Mouse (Mus musculus): ENCODE measurements around the gene Ccn2. TPM values are rescaled to one million over a fixed set of nuclear protein-coding genes. Genes with fewer than 3 reads are reported as not detected.

Ccn2 gene
- polyA plus RNA-seq, 1 experiment: 8.6 TPM

GRCm38 (mm10) chr10:24589238-24589637 lies 6.0 kb upstream of the Ccn2 start:
- Histone ChIP-seq H3K4me1 (ENCODE audit: control insufficient read depth, insufficient read depth, low read length) (peaks cover 11% of the 10 kb centered on the region), H3K4me3 (ENCODE audit: insufficient read depth, low read length) (no peak overlapping the region), H3K27ac (ENCODE audit: insufficient read depth, low read depth, low read length) (no peak overlapping the region)
- TF ChIP-seq CTCF (IDR thresholded peaks at IDR 0.05; ENCODE audit: low read depth, low read length) (no peak), POLR2A (IDR thresholded peaks at IDR 0.05; ENCODE audit: borderline replicate concordance, low read depth, low read length) (no peak)

- TF ChIP-seq POLR2A (IDR thresholded peaks at IDR 0.05; ENCODE audit: borderline replicate concordance, low read depth, low read length) (no peak), CTCF (IDR thresholded peaks at IDR 0.05; ENCODE audit: low read depth, low read length) (no peak)
- Histone ChIP-seq H3K27ac (ENCODE audit: insufficient read depth, low read depth, low read length) (no peak overlapping the region), H3K4me1 (ENCODE audit: control insufficient read depth, insufficient read depth, low read length) (peaks cover 11% of the 10 kb centered on the region), H3K4me3 (ENCODE audit: insufficient read depth, low read length) (no peak overlapping the region)
Observed at GRCm38 (mm10) chr10:24590546-24590945, 4.7 kb upstream of the Ccn2 start.

DNA sequence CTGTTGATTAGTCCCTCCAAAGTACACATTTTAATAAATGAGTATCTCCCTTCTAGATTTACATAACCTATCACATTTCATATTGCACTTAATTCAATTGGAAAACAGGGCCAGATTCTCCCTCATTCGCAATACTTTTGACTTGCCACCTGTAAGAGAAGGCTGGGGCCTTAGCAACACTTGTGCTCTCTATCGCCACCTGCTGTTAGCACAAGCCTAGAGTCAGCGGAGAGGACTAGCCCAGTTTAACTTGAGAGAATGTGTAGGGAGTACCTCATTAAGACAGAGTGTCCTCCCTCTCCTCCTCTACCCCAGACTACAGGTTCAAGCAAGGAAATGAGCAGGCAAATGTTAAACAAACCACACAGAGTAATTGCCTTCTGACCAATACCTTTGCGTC lies 4.1 kb upstream of the Ccn2 start:
- Histone ChIP-seq H3K4me3 (ENCODE audit: insufficient read depth, low read length) (no peak overlapping the region), H3K4me1 (ENCODE audit: control insufficient read depth, insufficient read depth, low read length) (peaks cover 11% of the 10 kb centered on the region), H3K27ac (ENCODE audit: insufficient read depth, low read depth, low read length) (no peak overlapping the region)
- no peak for TF ChIP-seq POLR2A (IDR thresholded peaks at IDR 0.05; ENCODE audit: borderline replicate concordance, low read depth, low read length)
- peak; percentile 51; the same call in 1 of the 2 replicates for TF ChIP-seq CTCF (IDR thresholded peaks at IDR 0.05; ENCODE audit: low read depth, low read length)

GRCm38 (mm10) chr10:24591741-24592140 lies 3.5 kb upstream of the Ccn2 start:
- Histone ChIP-seq H3K4me1 (ENCODE audit: control insufficient read depth, insufficient read depth, low read length) (peaks cover 11% of the 10 kb centered on the region), H3K27ac (ENCODE audit: insufficient read depth, low read depth, low read length) (peak overlapping the region; percentile 34), H3K4me3 (ENCODE audit: insufficient read depth, low read length) (no peak overlapping the region)
- TF ChIP-seq CTCF (IDR thresholded peaks at IDR 0.05; ENCODE audit: low read depth, low read length) (no peak), POLR2A (IDR thresholded peaks at IDR 0.05; ENCODE audit: borderline replicate concordance, low read depth, low read length) (no peak)

DNA sequence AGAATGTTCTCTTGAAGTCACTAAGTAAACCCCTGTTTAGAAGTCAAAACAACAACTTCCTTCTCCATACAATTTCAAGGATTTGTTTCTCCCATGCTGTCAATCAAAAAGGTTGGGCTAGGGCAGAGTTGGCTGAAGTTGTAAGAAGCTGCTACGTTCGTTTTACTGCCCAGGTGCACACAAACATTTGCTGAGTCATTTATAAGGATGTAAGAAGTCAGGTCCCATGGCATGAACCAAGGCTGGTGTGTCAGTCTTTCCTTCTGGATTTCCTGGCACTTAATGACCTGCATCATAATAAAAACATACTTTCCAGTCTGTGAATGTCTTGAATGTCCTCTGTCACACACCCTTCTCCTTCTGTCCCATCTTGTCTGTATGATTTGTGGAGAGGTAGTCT lies 2.9 kb upstream of the Ccn2 start:
- 0 out of 2 replicates have a peak overlapping the region, but pooled peaks have one; percentile 34 for H3K27ac ChIP-seq (ENCODE audit: insufficient read depth, low read depth, low read length)
- TF ChIP-seq CTCF (IDR thresholded peaks at IDR 0.05; ENCODE audit: low read depth, low read length) (no peak), POLR2A (IDR thresholded peaks at IDR 0.05; ENCODE audit: borderline replicate concordance, low read depth, low read length) (no peak)
- H3K4me3 ChIP-seq (ENCODE audit: insufficient read depth, low read length): no peak overlapping the region
- peaks cover 11% of the 10 kb centered on the region for H3K4me1 ChIP-seq (ENCODE audit: control insufficient read depth, insufficient read depth, low read length)

DNA sequence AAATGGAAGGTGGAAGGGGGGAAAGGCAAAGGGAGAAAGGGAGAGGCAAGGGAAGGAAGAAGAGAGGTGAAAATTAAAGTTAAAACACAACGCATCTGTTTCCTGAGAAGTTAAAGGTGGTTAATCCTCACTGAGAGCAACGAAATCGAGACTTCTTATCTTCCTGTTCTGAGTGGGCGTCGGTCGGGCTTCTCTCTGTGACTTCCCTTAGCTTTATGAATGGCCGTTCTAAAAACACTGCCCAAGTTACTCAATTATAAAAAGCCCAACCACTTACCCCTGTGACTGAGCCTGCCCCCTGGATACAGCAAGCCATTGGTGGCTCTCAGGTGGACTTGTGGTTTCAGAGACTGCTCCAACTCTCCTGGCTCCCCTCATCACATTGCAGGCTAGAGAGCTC lies 2.3 kb upstream of the Ccn2 start:
- Histone ChIP-seq H3K4me3 (ENCODE audit: insufficient read depth, low read length) (no peak overlapping the region), H3K4me1 (ENCODE audit: control insufficient read depth, insufficient read depth, low read length) (peaks cover 11% of the 10 kb centered on the region), H3K27ac (ENCODE audit: insufficient read depth, low read depth, low read length) (no peak overlapping the region)
- TF ChIP-seq CTCF (IDR thresholded peaks at IDR 0.05; ENCODE audit: low read depth, low read length): no peak

DNA sequence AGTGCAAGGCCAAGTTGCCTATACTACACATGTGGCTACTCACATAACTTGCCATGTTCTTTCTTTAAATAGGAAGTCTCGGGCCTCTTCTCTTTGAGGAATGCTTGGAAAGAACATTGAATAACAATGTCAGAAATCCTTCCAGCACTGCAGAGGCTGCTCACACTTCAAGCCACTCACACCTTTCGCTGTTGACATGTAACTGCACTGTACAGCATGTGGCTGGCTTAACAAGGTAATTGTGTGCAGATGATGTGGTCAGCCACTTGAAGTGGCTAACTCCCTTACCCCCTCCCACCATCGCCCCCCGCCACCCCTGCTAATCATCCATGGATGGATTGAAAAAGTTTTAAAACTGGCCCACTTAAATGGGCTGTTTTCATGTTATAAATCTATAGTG lies 1.7 kb upstream of the Ccn2 start:
- peaks cover 11% of the 10 kb centered on the region for H3K4me1 ChIP-seq (ENCODE audit: control insufficient read depth, insufficient read depth, low read length)
- H3K27ac ChIP-seq (ENCODE audit: insufficient read depth, low read depth, low read length): no peak overlapping the region
- TF ChIP-seq POLR2A (IDR thresholded peaks at IDR 0.05; ENCODE audit: borderline replicate concordance, low read depth, low read length): no peak
- no peak overlapping the region for H3K4me3 ChIP-seq (ENCODE audit: insufficient read depth, low read length)

GRCm38 (mm10) chr10:24596003-24596868 lies 994 bp downstream of the Ccn2 start:
- TF ChIP-seq CTCF (IDR thresholded peaks at IDR 0.05; ENCODE audit: low read depth, low read length) (no peak), POLR2A (IDR thresholded peaks at IDR 0.05; ENCODE audit: borderline replicate concordance, low read depth, low read length) (no peak)
- Histone ChIP-seq H3K4me1 (ENCODE audit: control insufficient read depth, insufficient read depth, low read length) (peaks cover 10% of the 10 kb centered on the region), H3K27ac (ENCODE audit: insufficient read depth, low read depth, low read length) (no peak overlapping the region), H3K4me3 (ENCODE audit: insufficient read depth, low read length) (peak overlapping the region; percentile 54)

DNA sequence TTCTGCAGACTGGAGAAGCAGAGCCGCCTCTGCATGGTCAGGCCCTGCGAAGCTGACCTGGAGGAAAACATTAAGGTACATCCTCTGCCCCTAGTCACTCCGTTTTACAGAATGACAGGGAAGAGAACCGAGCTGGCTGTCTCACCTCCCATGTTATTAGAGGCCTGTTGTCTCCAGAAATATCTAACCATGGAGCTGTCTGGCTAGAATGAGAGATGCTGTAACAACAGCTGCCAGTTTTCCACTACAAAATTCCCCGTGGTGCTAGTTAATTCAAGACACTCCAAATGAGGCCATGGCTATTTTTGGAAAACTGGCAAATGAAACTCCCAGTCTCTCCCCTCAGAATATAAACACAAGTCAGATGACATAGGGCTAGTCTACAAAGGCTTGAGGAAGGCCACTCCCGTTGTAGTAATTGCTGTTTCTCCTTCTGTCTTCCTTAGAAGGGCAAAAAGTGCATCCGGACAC lies 1.7 kb downstream of the Ccn2 start:
- H3K4me1 ChIP-seq (ENCODE audit: control insufficient read depth, insufficient read depth, low read length): peaks cover 5% of the 10 kb centered on the region
- H3K27ac ChIP-seq (ENCODE audit: insufficient read depth, low read depth, low read length): no peak overlapping the region
- TF ChIP-seq POLR2A (IDR thresholded peaks at IDR 0.05; ENCODE audit: borderline replicate concordance, low read depth, low read length) (no peak), CTCF (IDR thresholded peaks at IDR 0.05; ENCODE audit: low read depth, low read length) (no peak)
- H3K4me3 ChIP-seq (ENCODE audit: insufficient read depth, low read length): no peak overlapping the region

DNA sequence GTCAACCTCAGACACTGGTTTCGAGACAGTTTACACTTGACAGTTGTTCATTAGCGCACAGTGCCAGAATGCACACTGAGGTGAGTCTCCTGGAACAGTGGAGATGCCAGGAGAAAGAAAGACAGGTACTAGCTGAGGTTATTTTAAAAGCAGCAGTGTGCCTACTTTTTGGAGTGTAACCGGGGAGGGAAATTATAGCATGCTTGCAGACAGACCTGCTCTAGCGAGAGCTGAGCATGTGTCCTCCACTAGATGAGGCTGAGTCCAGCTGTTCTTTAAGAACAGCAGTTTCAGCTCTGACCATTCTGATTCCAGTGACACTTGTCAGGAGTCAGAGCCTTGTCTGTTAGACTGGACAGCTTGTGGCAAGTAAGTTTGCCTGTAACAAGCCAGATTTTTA lies 2.5 kb downstream of the Ccn2 start:
- no peak overlapping the region for H3K27ac ChIP-seq (ENCODE audit: insufficient read depth, low read depth, low read length)
- H3K4me3 ChIP-seq (ENCODE audit: insufficient read depth, low read length): no peak overlapping the region
- H3K4me1 ChIP-seq (ENCODE audit: control insufficient read depth, insufficient read depth, low read length): no peaks in the 10 kb centered on the region
- TF ChIP-seq POLR2A (IDR thresholded peaks at IDR 0.05; ENCODE audit: borderline replicate concordance, low read depth, low read length) (no peak), CTCF (IDR thresholded peaks at IDR 0.05; ENCODE audit: low read depth, low read length) (no peak)
